Mouse (Mus musculus): ENCODE results near the gene Zfp57. TPM values are rescaled to one million over a fixed set of nuclear protein-coding genes. Genes with fewer than 3 reads are reported as not detected.
"Not testable (repeated sequence)": the region's sequence is repeated elsewhere in the genome, so short reads cannot be mapped to it uniquely, and the experiment has no call there.

Gene Zfp57
- under 1 TPM; 0.78 to 0.82 TPM for total RNA-seq (2021)
- long read RNA-seq, experiment 1 = 0 reads
- long read RNA-seq, experiment 2 = 0 reads

GRCm38 (mm10) chr17:37000863-37001262 is at the start of gene Zfp57:
TSS of gene Zfp57 (plus strand) at chr17:37001163.
- no peak for DNase-seq

- DNase-seq = no peak
Measured at GRCm38 (mm10) chr17:36952631-36953030, 48.3 kb upstream of the Zfp57 start.

DNA sequence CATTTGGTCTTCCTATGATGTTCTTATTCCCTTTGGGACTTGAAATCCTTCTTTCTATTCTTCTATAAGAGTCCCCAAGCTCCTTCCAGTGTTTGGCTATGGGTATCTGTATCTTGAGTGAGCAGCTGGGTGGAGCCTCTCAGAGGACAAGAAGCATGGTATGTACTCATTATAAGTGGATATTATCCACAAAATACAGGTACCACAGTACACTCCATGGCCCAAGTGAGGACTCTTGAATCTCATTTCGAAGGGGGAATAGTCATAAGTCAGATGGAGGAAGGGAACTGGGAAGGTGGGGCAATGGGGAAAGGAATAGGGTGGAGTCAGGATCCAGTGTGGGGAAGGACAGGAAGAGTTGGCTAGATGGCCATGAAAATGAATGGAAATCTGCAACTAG is 47.9 kb upstream of the Zfp57 start:
- no peak for DNase-seq

DNA sequence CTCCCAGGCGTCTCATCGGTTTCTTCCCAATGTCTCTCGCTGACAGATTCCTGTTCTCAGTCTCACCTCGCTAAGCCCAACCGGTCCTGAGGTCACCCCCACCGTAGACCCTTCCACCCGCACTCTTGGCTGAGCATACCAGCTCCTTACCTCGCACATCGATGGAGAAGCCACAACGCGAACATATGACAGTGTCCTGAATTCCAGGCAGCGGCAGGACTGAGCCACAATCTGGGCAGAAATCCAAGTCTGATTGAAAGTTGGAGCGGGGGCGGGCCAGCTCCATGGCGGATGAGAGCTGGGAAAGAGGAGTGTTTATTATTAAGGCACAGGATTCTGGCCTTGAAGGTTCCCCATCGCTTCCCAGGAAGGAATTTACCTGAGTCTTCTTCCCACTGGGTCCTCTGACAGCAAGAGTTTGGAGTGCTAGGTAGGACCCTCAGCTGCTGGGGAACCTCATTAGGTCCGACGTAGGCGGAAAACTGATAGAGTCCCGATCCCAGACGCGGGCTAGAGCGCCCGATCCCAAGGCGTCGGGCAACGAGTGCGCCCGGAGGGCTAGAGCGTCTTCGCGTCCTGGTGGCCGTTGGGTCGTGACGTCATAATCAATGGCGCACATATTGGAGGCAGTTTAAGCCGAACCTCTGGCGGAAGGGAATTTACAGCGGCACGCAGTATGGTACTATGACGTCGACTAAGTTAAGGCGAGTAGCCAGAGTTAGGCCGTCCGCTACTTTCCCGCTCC is 42.8 kb upstream of the Zfp57 start, which contains the start of the genes Znrd1 and Znrd1as:
Gene Znrd1 (minus strand): TSS at position 561 of the 745 bp plus-strand sequence.
Gene Znrd1as (plus strand): TSS at position 594 of the 745 bp plus-strand sequence.
- DNase-seq = peak; percentile 92

DNA sequence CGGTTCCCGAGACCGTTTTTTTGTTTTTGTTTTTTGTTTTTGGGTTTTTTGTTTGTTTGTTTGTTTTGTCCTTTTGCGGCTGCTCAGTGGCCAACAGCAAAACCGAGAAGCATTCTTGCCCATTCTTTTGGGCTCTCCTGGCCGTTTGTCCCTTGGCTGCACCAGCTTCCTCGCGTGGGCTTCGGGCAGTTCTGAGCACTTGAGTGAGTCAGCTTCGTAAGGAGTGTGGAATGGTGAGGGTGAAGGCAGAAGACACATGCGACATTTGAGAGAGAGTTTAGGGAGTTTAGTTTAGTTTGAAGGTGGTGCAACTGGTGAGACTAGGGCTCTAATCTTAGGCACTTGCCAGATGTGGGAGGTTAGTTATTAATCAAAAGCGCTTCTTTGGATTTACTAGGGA is 42.1 kb upstream of the Zfp57 start:
- no peak for DNase-seq

- no peak for DNase-seq
Measured at GRCm38 (mm10) chr17:36961125-36961524, 39.8 kb upstream of the Zfp57 start.

DNA sequence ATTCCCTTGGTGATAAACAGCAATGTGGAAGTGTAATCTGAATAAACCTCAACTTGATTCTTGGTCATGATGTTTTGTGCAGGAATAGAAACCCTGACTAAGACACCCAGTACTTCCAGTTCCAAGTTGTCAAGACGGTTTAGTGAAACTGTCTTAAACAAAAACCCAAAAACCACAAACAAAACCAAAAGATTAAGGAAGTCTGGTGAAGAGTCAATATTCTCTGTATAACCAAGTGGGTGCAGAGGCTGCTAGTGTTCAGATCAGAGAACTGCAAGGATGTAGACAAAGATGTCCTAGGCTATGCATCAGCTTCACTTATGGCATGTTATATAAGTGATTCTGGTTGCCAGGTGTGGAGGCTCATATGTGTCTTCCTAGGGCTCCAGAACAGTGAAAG is 34.1 kb upstream of the Zfp57 start:
- no peak for DNase-seq

DNA sequence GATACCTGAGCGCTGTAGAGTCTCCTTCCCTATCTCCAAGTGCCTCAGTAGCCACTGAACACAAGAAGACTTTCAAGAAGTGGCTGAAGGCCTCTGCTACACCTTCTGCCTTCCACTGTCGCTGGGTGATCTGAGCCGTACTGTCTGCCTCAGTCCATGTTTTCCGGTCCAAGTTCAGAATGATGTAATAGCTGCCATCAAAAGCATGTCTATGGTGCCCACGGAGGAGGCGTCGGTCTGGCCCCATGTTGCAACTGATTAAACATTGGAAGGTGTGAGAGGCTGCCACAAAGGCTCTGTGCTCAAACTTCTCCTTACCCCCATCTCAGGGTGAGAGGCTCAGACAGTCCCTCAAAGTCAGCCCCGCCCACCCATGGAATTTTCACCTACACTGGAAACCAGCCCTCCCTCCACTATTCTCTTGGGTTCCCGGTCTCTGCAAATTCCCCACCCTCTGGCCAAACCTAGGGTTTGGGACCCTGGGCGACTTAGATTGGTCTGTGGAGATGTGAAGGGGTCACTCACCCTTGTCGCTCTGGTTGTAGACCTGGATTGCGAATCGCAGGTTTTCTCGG is 30.6 kb upstream of the Zfp57 start:
- DNase-seq = no peak

DNA sequence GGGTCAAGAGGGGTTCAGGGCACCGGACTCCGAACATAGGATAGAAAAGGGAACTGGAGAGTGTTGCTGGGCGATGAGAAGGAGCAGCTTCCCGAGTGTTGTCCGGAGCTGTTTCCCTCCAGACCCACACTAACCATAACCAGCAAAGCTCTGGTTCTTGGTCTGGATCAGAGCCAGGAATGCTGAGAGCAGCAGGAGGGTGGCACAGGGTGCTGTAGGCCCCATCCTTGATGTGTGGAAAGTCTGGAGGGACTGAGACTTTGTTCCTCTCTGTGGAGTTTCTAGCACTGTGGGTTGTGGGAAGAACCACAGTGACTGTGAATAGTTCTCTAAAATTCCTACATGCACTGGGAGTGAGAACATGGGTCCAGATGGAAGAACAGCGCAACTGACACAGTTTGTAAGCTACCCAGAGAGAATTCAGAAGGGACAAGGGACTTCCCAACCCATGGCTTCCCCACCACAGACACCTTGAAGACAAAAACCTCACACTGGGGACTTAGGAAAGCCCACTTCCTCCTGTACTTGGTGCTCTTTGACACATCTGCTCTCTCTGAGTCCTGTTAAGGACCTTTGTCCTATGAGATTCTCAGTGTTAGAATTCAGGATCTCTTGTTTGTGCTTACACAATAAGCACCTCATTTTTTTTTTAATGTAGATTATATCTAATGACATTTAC is 29.7 kb upstream of the Zfp57 start:
- DNase-seq = no peak

- no peak for DNase-seq
Measured at GRCm38 (mm10) chr17:36972791-36973190, 28.2 kb upstream of the Zfp57 start.

- no peak for DNase-seq
Measured at GRCm38 (mm10) chr17:36973271-36973787, 27.6 kb upstream of the Zfp57 start.

DNA sequence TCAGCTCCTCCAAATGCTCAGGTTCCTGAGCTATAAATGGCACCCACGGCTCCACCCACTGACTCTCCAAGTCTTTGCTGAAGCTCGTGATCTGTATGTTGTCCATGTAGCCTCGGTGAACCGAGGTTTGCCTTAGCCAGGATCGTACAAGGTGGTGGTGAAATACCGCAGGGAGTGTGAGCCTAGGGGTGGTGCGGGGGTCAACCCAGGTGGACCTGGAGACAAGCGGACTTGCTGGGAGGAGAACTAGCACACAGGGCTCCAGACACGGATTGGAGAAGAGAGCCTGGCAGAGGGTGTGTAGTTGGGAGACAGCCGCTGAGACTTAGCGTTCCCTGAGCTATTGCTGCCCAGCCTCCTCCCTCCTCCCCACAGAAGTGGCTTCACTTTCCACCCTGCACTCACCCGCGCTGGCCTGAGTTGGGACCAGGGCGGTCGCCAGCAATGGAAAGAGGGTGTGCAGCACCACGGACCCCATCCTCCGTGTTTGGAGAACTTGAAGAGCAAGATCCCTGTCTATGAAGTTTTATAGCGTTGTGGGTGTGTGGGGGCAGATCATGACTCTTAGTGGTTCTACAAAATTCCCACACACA is 19.6 kb upstream of the Zfp57 start, which contains the start of gene 2410137M14Rik:
Gene 2410137M14Rik (minus strand): TSS at position 17 of the 593 bp plus-strand sequence.
- DNase-seq = peak; percentile 17

DNA sequence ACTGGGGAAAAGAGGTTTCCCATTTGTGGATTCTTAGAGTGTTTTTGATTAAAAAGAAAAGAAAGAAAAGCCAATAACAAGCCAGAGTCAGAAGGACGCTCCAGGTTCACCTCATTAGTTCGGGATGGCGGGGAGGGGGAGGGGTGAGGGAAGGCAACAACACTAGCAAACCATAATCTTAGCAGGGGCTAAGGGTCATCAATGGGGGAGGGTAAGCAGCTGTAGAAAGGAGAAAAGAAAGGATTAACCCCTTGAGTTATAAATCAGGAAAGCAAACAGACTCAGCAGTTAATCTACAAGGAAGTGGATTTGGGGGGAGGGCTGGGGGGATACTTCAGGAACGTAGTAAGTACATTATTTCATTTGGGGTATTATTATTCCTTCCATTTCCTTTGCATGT is 19.1 kb upstream of the Zfp57 start:
- DNase-seq = no peak

DNA sequence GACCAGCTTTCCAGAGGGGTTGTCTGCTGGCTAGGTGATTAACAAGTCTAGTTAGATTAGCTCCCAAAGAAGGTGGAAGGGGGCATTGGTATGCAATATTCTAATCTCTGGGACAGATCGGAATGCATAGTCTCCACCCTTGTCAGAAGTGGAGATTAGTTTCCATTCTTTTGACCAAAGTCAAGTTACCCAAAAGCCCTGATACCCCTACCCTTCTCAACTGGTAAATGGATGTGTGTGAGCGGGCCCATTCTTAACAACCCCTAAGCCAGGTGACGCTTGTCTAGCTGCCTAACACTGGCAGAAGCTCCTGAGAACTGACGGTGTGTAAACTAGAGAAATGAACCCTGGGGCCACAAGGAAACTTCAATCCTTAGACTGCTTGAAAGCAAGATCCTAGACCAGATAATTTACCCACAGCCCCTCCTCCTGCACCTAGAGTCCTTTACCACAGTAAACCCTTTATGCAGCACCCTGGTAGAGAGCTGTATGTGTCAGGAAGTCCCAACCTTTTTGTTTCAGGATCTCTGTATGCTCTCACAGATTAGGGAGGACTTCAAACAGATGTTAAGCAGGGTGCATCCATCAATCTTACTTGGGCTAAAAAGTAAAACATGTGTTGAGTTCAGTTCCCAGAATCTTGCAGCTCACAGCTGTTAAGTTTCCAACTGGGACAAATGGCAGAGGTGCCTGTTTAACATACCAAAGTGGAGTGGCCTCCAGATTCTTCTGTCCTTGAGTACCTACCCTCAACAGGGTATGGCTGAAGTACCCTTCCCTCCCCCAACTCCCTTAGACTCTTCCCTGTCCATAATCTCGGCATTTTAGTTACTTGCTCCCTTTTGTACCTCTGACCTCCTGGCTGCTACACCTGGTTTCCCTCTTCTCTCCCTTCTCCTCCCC is 18.5 kb upstream of the Zfp57 start:
- no peak for DNase-seq

DNA sequence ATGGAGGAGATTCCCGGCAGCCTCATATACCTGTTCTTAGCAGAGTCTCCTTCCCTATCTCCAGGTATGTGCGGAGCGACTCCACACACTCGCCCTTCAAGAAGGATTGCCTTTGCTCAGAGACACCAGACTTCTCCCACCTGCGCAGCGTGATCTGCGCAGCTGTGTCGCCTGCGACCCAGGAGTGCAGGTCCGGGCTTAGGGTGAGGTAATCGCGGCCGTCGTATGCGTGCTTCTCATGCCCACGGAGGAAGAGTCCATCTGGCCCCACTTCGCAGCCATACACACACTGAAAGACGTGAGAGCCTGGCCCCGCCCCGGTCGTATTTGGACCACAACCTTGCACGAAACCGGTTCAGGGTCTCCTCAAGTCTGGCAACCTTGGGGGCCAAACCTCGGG is 12.5 kb upstream of the Zfp57 start:
- DNase-seq = no peak

- DNase-seq = no peak
Measured at GRCm38 (mm10) chr17:36989437-36989836, 11.5 kb upstream of the Zfp57 start, which contains the start of gene H2-M5. TSS of gene H2-M5 (minus strand) at chr17:36989537.

DNA sequence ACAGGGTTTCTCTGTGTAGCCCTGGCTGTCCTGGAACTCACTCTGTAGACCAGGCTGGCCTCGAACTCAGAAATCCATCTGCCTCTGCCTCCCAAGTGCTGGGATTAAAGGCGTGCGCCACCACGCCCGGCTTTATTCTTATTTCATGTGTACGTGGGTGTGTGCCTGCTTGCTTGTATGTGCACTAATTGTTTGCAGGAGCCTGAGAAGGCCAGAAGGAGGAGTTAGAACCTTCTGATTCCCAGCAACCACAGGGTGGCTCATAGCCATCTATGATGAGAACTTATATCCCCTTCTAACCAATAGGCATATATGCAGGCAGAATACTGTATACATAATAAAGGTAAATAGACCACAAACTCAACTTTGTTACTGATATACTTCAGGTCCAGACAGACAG is 10.3 kb upstream of the Zfp57 start:
- DNase-seq = not testable (repeated sequence)

GRCm38 (mm10) chr17:36992336-36993104 is 8.4 kb upstream of the Zfp57 start:
- DNase-seq = no peak

GRCm38 (mm10) chr17:36993770-36994325 is 7.1 kb upstream of the Zfp57 start:
- DNase-seq = no peak

DNA sequence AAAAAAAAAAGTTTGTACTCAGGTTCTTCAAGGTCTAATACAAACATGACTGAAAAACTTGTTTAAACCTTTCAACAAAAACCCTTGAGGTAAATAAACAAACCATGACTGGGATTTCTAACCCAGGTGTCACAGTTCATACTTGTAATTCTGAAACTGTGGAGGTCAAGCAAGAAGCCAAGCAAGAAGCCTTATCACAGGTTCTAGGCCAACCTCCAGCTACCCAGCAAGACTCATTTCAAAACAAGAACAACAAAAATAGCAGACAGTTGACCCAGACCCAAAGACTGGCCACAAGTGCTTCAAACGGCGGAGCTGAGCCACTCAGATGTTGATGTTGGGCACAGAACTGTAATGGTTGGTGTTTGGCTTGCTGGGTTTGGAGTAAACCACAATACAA is 6.4 kb upstream of the Zfp57 start:
- no peak for DNase-seq
